Mouse (Mus musculus) activated CD4-positive, CD25-positive, alpha-beta regulatory T cell, adult 4 months (primary cell): ENCODE data around the gene Adipor1. TPM values are rescaled to one million over a fixed set of nuclear protein-coding genes. Genes with fewer than 3 reads are reported as not detected.

ENCODE experiments used
- polyA plus RNA-seq, 2 experiments: library from polyadenylated mRNA; unstranded; fragments of 100-300 nt; shearing (Covaris generic); gene quantifications; one replicate each; pipeline ENCODE4 v1.2.1; 2017

The Adipor1 gene
- polyA plus RNA-seq, 2 experiments from 2014 or later: 32.7 to 33.2 TPM

Other genes with a start within 250 kb of the Adipor1 start
- not detected for gene Chil1, start 233.2 kb upstream of the Adipor1 start, polyA plus RNA-seq
- not detected for gene Mybph, start 221.9 kb upstream of the Adipor1 start, polyA plus RNA-seq
- gene Adora1, start 179.9 kb upstream of the Adipor1 start, polyA plus RNA-seq: under 1 TPM in 1 of 2 experiments, not detected in 1; 0.15 TPM
- not detected for gene Myog, start 125.4 kb upstream of the Adipor1 start, polyA plus RNA-seq
- under 1 TPM in 1 of 2 experiments, not detected in 1; 0.15 TPM for gene Ppfia4, start 82.5 kb upstream of the Adipor1 start, polyA plus RNA-seq
- 10 to 100 TPM; 23.6 to 33.3 TPM for gene Tmem183a, start 53.4 kb upstream of the Adipor1 start, polyA plus RNA-seq
- not detected for gene 4933406M09Rik, start 29.4 kb upstream of the Adipor1 start, polyA plus RNA-seq
- 10 to 100 TPM; 17.0 to 17.1 TPM for gene Cyb5r1, start 9.8 kb upstream of the Adipor1 start, polyA plus RNA-seq
- 10 to 100 TPM; 10.7 to 12.2 TPM for gene Klhl12, start 40.2 kb downstream of the Adipor1 start, polyA plus RNA-seq
- 10 to 100 TPM; 34.2 to 42.6 TPM for gene Rabif, start 79.3 kb downstream of the Adipor1 start, polyA plus RNA-seq
- not detected for gene Mgat4e, start 134.3 kb downstream of the Adipor1 start, polyA plus RNA-seq
- 10 to 100 TPM; 10.5 to 11.4 TPM for gene Kdm5b, start 144.8 kb downstream of the Adipor1 start, polyA plus RNA-seq
- under 1 TPM; 0.09 TPM for gene Syt2, start 231.3 kb downstream of the Adipor1 start, polyA plus RNA-seq